17 mouse cellular contexts compared by ENCODE assay signal in genomic region chr9:14521695-14522094, GRCm38 (mm10). TPM values are rescaled to one million over a fixed set of nuclear protein-coding genes. Genes with fewer than 3 reads are reported as not detected.
"Had no signal": no experiment of that assay in that cellular context is flagged by ENCODE, and none has a peak within 500 bp of the region (broad histone marks: within the 10 kb centered on the region; RNA-seq: fewer than 3 reads in every experiment).

No protein-coding gene starts in this region.

- H3K4me1 ChIP-seq: liver, embryonic 15.5 days; midbrain, embryonic 12.5 days; neural tube, embryonic 13.5 days had no signal

- H3K27me3 ChIP-seq: liver, embryonic 15.5 days; midbrain, embryonic 12.5 days; neural tube, embryonic 13.5 days had no signal

- ATAC-seq: midbrain, embryonic 16.5 days had no signal

- H3K4me3 ChIP-seq: limb, embryonic 10.5 days; liver, embryonic 15.5 days; megakaryocyte, embryonic 14.5 days; midbrain, embryonic 12.5 days; neural tube, embryonic 13.5 days had no signal

- H3K27ac ChIP-seq: kidney, postnatal 0 days; limb, embryonic 10.5 days; liver, embryonic 15.5 days; macrophage; midbrain, embryonic 12.5 days; neural tube, embryonic 13.5 days had no signal

- H3K4me2 ChIP-seq: liver, embryonic 11.5 days; liver, embryonic 15.5 days; midbrain, embryonic 12.5 days; neural tube, embryonic 13.5 days had no signal

- H3K9me3 ChIP-seq: limb, embryonic 10.5 days; liver, embryonic 15.5 days; megakaryocyte, embryonic 14.5 days; midbrain, embryonic 12.5 days; neural tube, embryonic 13.5 days had no signal

- H3K9ac ChIP-seq: liver, embryonic 15.5 days; midbrain, embryonic 12.5 days; neural tube, embryonic 13.5 days had no signal

- DNase-seq: kidney, adult 9 months; kidney, postnatal 36 days; lung, adult 2 months; lung, postnatal 10 days; right cerebral cortex, adult 18-20 months; right cerebral cortex, postnatal 25 days; thymus, postnatal 36 days had no signal

- H3K36me3 ChIP-seq: limb, embryonic 10.5 days; liver, embryonic 15.5 days; midbrain, embryonic 12.5 days; neural tube, embryonic 13.5 days had no signal

RNA-seq across cellular contexts. Expression of gene Kdm4d, which starts 21.4 kb away (rescaled TPM):
- polyA plus RNA-seq: liver, embryonic 15.5 days; macrophage; small intestine, adult 2 months had no signal
